Mouse (Mus musculus) liver, postnatal 0 days (tissue): ENCODE measurements at regions not wholly inside any gene's neighbourhood (a gene's known extent, or its start where the extent isn't known, plus 50 kb on each side); places are given as distances from the start of the nearest gene placed in this dataset.

ENCODE experiments used
- ATAC-seq: fragments of 200-750 bp; cut with Nextera tagmentation; 2 replicates; pipeline ENCODE4 v1.8.0; 2017; ENCODE audit warnings: mild to moderate bottlenecking, moderate library complexity
- DNase-seq: peaks from one replicate; pipeline ENCODE4 v3.0.0-alpha.2; 2016
- H3K27ac ChIP-seq: fragments of 300-500 bp; sonication (generic); 2 replicates; pipeline ENCODE4 v1.5.1; 2014; ENCODE audit warnings: antibody characterized with exemption, moderate library complexity, mild to moderate bottlenecking, low read depth
- H3K27me3 ChIP-seq: fragments of 300-500 bp; sonication (generic); 2 replicates; pipeline ENCODE4 v1.6.1; 2014; ENCODE audit warnings: low read length, control low read depth, mixed read lengths; ENCODE audit not compliant: insufficient read depth
- H3K36me3 ChIP-seq: fragments of 300-500 bp; sonication (generic); replicated peaks from 2 replicates; pipeline ENCODE4 v1.6.1; 2014; ENCODE audit warnings: mild to moderate bottlenecking, control low read depth, low read length, moderate library complexity, mixed read lengths; ENCODE audit not compliant: insufficient read depth
- H3K4me1 ChIP-seq: fragments of 300-500 bp; sonication (generic); 2 replicates; pipeline ENCODE4 v1.6.1; 2014; ENCODE audit warnings: antibody characterized with exemption, mild to moderate bottlenecking, control low read depth; ENCODE audit not compliant: insufficient read depth
- H3K4me2 ChIP-seq: fragments of 300-500 bp; sonication (generic); 2 replicates; pipeline ENCODE4 v1.6.1; 2014; ENCODE audit warnings: low read depth, mild to moderate bottlenecking, low read length, moderate library complexity, mixed read lengths
- H3K4me3 ChIP-seq: fragments of 300-500 bp; sonication (generic); 2 replicates; pipeline ENCODE4 v1.5.1; 2014; ENCODE audit warnings: low read depth, low read length
- H3K9ac ChIP-seq: fragments of 300-500 bp; sonication (generic); replicated peaks from 2 replicates; pipeline ENCODE4 v1.6.1; 2014; ENCODE audit warnings: mild to moderate bottlenecking, moderate library complexity
- H3K9me3 ChIP-seq: fragments of 300-500 bp; sonication (generic); 2 replicates; pipeline ENCODE4 v1.6.1; 2016; ENCODE audit warnings: mild to moderate bottlenecking, control low read depth, low read length, mixed read lengths
- CTCF ChIP-seq: sonication (generic); IDR thresholded peaks from 2 replicates; pipeline ENCODE4 v1.5.1; 2016; ENCODE audit warnings: antibody characterized with exemption, low read depth
- EP300 ChIP-seq: IDR thresholded peaks from 2 replicates; pipeline ENCODE4 v1.6.1; 2016; ENCODE audit warnings: antibody characterized with exemption, low read depth, mild to moderate bottlenecking
- WGBS: fragments of 180-500 bp; shearing (Covaris S2); extraction: QIAGEN DNeasy Blood & Tissue Kit; methylation state at CpG from one replicate; pipeline ENCODE4 v1.1.7; 2014; ENCODE audit not compliant: insufficient replicate concordance; 5-methylcytosine and 5-hydroxymethylcytosine counted together

DNA sequence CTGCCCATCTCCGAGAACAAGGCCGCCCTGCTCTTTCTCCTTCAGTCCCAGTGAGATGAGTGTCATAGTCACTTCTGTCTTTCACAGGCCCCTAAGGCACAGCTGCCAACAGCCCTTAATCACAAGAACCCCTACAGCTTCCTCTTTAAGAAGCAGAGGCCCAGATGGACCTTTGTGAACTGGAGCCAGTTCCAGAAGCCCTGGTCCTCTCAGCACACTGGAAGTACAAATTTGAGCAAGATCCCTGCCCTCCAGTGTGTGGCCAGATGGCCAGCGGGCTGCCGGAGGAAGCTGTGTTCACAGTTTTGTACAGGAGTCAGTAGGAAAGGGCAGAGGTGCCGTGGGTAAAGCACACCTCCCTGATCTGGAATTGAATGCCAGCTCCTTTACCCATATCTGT lies 389.6 kb downstream of the Rps24 start:
- Histone ChIP-seq H3K27me3 (no peaks in the 10 kb centered on the region), H3K9me3 (no peaks in the 10 kb centered on the region), H3K27ac (no peak overlapping the region), H3K9ac (no peak overlapping the region), H3K4me3 (no peak overlapping the region), H3K36me3 (no peaks in the 10 kb centered on the region), H3K4me1 (no peaks in the 10 kb centered on the region), H3K4me2 (no peak overlapping the region)
- DNase-seq (no peak), ATAC-seq (no peak)
- no peak for TF ChIP-seq EP300
- no peak for TF ChIP-seq CTCF
- WGBS = 82% methylated on average over 5 of the region's 5 CpGs

DNA sequence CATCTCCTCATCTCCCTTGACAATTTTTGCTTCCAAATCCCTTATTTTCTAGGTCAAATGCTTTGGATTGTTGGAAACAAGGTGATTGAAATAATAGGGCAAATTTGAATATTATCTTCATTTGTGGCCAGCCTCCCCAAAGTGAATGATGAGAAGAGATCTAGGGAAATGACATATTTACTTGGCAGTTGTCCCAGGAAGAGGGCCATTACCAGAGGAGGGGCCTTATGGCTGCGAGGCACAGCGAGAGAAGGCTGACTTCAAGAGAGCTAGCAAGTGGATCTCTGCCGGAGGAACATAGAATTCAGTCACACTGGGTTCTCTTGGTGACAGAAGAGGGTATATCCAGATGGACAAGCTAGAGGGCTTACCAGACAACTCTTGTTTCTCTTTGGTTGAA lies 390.9 kb downstream of the Rps24 start:
- no peak for ATAC-seq
- H3K36me3 ChIP-seq = no peaks in the 10 kb centered on the region
- DNase-seq = no peak
- no peak overlapping the region for H3K4me2 ChIP-seq
- H3K9ac ChIP-seq = no peak overlapping the region
- TF ChIP-seq CTCF (no peak), EP300 (no peak)
- no peak overlapping the region for H3K4me3 ChIP-seq
- WGBS = 65% methylated on average over 3 of the region's 3 CpGs
- H3K9me3 ChIP-seq = no peaks in the 10 kb centered on the region
- no peaks in the 10 kb centered on the region for H3K27me3 ChIP-seq
- H3K27ac ChIP-seq = no peak overlapping the region
- no peaks in the 10 kb centered on the region for H3K4me1 ChIP-seq

DNA sequence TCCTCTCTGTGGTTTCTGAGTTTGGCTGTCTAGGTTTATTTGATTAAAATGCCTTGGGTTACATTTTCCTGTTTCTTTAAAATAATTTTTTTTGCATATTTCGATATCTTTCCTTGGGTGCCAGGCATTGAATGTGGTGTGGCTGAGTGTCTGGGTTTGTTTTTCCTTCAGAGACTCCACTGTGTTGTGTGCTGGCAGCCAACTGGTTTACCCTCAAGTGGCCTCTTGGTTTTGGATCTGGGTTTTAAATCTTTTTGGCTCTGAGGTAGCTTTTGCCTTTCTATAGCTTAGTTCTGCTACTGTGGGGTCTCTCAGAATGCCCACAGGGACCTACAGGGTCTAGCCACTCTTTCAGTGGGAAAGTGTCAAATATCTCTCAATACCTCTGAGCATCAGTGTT lies 399.2 kb downstream of the Rps24 start:
- Histone ChIP-seq H3K9ac (no peak overlapping the region), H3K27ac (no peak overlapping the region), H3K4me2 (no peak overlapping the region), H3K9me3 (no peaks in the 10 kb centered on the region), H3K4me1 (no peaks in the 10 kb centered on the region), H3K36me3 (no peaks in the 10 kb centered on the region), H3K4me3 (no peak overlapping the region), H3K27me3 (no peaks in the 10 kb centered on the region)
- WGBS = 71% methylated on average over 1 of the region's 1 CpGs
- DNase-seq (no peak), ATAC-seq (no peak)
- TF ChIP-seq CTCF (no peak), EP300 (no peak)

DNA sequence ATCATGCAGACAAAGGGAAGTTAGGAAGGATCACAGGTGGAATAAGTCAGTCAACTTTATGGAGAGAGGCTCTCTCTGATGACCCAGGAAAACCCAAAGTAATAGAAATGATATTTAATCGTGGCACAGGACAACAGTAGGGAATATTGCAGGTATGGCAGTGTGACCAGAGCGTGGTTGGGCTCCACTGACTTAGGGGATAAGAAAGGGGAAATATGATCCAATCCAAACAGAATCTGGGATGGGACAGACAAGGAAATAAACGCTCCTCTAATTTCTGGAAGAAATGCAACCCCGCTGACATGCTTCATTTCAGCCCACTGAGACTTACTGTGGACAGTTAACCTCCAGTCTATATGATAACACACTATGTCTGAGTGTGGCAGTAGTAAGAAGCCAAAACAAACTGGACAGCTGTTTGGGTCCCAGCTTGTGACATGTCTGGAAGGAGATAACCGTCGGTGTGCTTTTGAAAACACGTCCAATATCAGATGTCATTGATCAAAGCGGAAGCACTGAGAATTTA lies 400.0 kb downstream of the Rps24 start:
- Histone ChIP-seq H3K9me3 (no peaks in the 10 kb centered on the region), H3K4me2 (no peak overlapping the region), H3K27me3 (no peaks in the 10 kb centered on the region), H3K4me1 (no peaks in the 10 kb centered on the region), H3K36me3 (no peaks in the 10 kb centered on the region), H3K4me3 (no peak overlapping the region), H3K9ac (no peak overlapping the region), H3K27ac (no peak overlapping the region)
- WGBS = 67% methylated on average over 8 of the region's 8 CpGs
- DNase-seq (no peak), ATAC-seq (no peak)
- no peak for TF ChIP-seq CTCF
- no peak for TF ChIP-seq EP300

DNA sequence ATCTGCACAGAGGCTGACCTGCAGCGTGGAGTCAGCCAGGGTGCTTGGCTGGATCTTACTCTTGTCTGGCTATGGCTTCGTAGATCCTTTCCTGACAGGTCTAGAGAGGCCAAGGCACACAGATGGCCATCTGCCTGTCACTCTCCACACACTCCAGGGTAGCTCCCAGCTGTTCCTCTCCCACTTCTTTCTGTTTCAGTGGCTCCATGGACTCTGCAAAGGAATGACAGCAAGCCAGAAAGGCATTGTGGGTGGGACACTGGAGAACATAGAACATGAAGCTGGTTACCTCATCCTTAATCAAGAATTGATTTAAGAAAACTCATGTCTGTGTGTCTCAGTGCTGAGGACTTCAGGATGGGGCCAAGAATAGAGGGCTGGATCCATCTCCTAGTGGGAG lies 403.9 kb downstream of the Rps24 start:
- WGBS = 67% methylated on average over 2 of the region's 2 CpGs
- Histone ChIP-seq H3K4me2 (no peak overlapping the region), H3K9ac (no peak overlapping the region), H3K27ac (no peak overlapping the region), H3K36me3 (no peaks in the 10 kb centered on the region), H3K4me3 (no peak overlapping the region), H3K4me1 (no peaks in the 10 kb centered on the region), H3K27me3 (no peaks in the 10 kb centered on the region), H3K9me3 (no peaks in the 10 kb centered on the region)
- DNase-seq (no peak), ATAC-seq (no peak)
- no peak for TF ChIP-seq EP300

DNA sequence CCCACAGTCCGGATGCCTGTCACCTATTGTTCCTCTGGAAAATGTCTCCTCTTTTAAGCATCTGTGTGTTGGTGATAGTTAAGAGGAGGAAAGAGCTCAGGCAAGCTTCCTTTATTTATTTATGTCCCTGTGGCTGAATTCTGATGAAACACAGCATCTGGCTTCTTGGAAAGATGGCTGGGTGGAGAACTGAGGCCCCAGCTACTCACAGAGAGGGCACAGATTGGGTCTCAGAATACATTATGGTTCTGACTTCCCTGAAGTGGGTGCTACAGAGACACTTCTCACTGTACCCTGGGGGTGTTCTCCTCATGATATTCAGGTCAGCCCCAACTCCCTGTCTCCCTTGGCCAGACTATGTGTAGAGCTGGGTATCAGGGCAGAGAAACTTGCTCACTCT lies 408.3 kb downstream of the Rps24 start:
- ATAC-seq = no peak
- Histone ChIP-seq H3K36me3 (no peaks in the 10 kb centered on the region), H3K4me3 (no peak overlapping the region), H3K9me3 (no peaks in the 10 kb centered on the region), H3K27me3 (no peaks in the 10 kb centered on the region), H3K9ac (no peak overlapping the region), H3K4me2 (no peak overlapping the region), H3K27ac (no peak overlapping the region), H3K4me1 (no peaks in the 10 kb centered on the region)
- DNase-seq = no peak
- TF ChIP-seq CTCF (no peak), EP300 (no peak)
- WGBS = 34% methylated on average over 1 of the region's 1 CpGs

DNA sequence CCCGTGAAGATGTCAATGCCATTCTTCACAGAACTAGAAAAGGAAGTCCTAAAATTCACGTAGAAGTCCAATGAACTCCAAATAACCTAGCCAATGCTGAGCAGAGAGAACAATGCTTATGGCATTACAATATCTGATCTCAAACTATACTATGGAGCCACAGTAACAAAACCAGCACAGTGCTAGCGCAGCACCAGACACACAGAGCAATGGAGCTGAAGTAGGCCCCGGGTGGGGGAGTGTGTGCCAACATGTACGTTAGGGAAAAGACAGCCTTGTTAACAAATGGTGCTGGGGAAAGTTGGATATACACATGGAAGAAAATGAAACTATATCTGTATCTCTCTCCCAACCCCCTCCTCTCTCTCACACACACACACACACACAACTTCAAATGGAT lies 409.8 kb downstream of the Rps24 start:
- WGBS = 69% methylated on average over 5 of the region's 5 CpGs
- no peaks in the 10 kb centered on the region for H3K4me1 ChIP-seq
- DNase-seq = no peak
- no peak overlapping the region for H3K4me3 ChIP-seq
- H3K9ac ChIP-seq = no peak overlapping the region
- no peaks in the 10 kb centered on the region for H3K36me3 ChIP-seq
- H3K27me3 ChIP-seq = no peaks in the 10 kb centered on the region
- ATAC-seq = no peak
- H3K9me3 ChIP-seq = no peaks in the 10 kb centered on the region
- H3K4me2 ChIP-seq = no peak overlapping the region
- no peak overlapping the region for H3K27ac ChIP-seq
- TF ChIP-seq EP300 = no peak
- TF ChIP-seq CTCF = no peak
